Mouse (Mus musculus) large intestine, adult 2 months (tissue): ENCODE measurements around the gene Megf8. TPM values are rescaled to one million over a fixed set of nuclear protein-coding genes. Genes with fewer than 3 reads are reported as not detected.
A peak's percentile ranks its signal among the peaks of the same experiment; 100 is the strongest.

Experiments used
- DNase-seq: peaks from one replicate; pipeline ENCODE4 v3.0.0-alpha.2; 2012; ENCODE audit warnings: low read depth, low spot score
- WGBS: fragments of 180-500 bp; shearing (Covaris S2); methylation state at CpG from one replicate; pipeline ENCODE4 v1.1.7; 2018; 5-methylcytosine and 5-hydroxymethylcytosine counted together
- polyA plus RNA-seq: library from polyadenylated mRNA; depleted of rRNA; stranded (reverse); fragments of >200 nt; gene quantifications from 2 replicates; pipeline ENCODE4 v1.2.3, GENCODE M21; 2012; rRNA removed

The Megf8 gene
- 11.6 and 14.3 TPM in 2 replicates for polyA plus RNA-seq

- 2% methylated on average over 52 of the region's 52 CpGs for WGBS
- DNase-seq = peak; percentile 95
Observed at GRCm38 (mm10) chr7:25316532-25317445, at the start of gene Megf8. Megf8 (plus strand) TSS chr7:25317164.

GRCm38 (mm10) chr7:25267301-25267750 lies 49.6 kb upstream of the Megf8 start, which contains the start of gene Cic:
Cic (plus strand) TSS chr7:25267704.
- peak; percentile 93 for DNase-seq

GRCm38 (mm10) chr7:25267751-25268463 lies 49.1 kb upstream of the Megf8 start:
- peak; percentile 100 for DNase-seq
- under 1% methylated on average over 33 of the region's 33 CpGs for WGBS

More at GRCm38 (mm10) chr7:25267301-25267750, 49.6 kb upstream of the Megf8 start, which contains the start of gene Cic:
- under 1% methylated on average over 29 of the region's 29 CpGs for WGBS

- no peak for DNase-seq
- 3% methylated on average over 7 of the region's 7 CpGs for WGBS
Observed at GRCm38 (mm10) chr7:25268588-25268987, 48.4 kb upstream of the Megf8 start.

- 16% methylated on average over 4 of the region's 4 CpGs for WGBS
- DNase-seq = no peak
Observed at GRCm38 (mm10) chr7:25269029-25269428, 47.9 kb upstream of the Megf8 start.

GRCm38 (mm10) chr7:25269545-25270271 lies 47.3 kb upstream of the Megf8 start:
- no peak for DNase-seq
- 59% methylated on average over 8 of the region's 8 CpGs for WGBS

- DNase-seq = no peak
- WGBS = 90% methylated on average over 35 of the region's 35 CpGs
Observed at GRCm38 (mm10) chr7:25270652-25271633, 46.0 kb upstream of the Megf8 start.

- DNase-seq = no peak
- 93% methylated on average over 30 of the region's 30 CpGs for WGBS
Observed at GRCm38 (mm10) chr7:25271651-25272444, 45.1 kb upstream of the Megf8 start.

- WGBS = 89% methylated on average over 38 of the region's 38 CpGs
- DNase-seq = no peak
Observed at GRCm38 (mm10) chr7:25272445-25273258, 44.3 kb upstream of the Megf8 start.

GRCm38 (mm10) chr7:25273259-25274241 lies 43.4 kb upstream of the Megf8 start:
- WGBS = 83% methylated on average over 22 of the region's 22 CpGs
- DNase-seq = no peak

GRCm38 (mm10) chr7:25274571-25274970 lies 42.4 kb upstream of the Megf8 start:
- no peak for DNase-seq
- 66% methylated on average over 5 of the region's 5 CpGs for WGBS

- 87% methylated on average over 3 of the region's 3 CpGs for WGBS
- DNase-seq = no peak
Observed at GRCm38 (mm10) chr7:25274996-25275395, 42.0 kb upstream of the Megf8 start.

GRCm38 (mm10) chr7:25275555-25276298 lies 41.2 kb upstream of the Megf8 start:
- whole genome bisulfite sequencing = 34% methylated on average over 9 of the region's 9 CpGs
- no peak for DNase-seq

GRCm38 (mm10) chr7:25277405-25277804 lies 39.6 kb upstream of the Megf8 start:
- WGBS = 70% methylated on average over 4 of the region's 4 CpGs
- DNase-seq = no peak

GRCm38 (mm10) chr7:25277998-25278340 lies 39.0 kb upstream of the Megf8 start:
- WGBS = 1% methylated on average over 4 of the region's 4 CpGs
- DNase-seq = no peak
